Mouse (Mus musculus) adrenal gland, postnatal 0 days (tissue): ENCODE measurements around the gene Mdp1. TPM values are rescaled to one million over a fixed set of nuclear protein-coding genes. Genes with fewer than 3 reads are reported as not detected.

Experiments
- polyA plus RNA-seq: library from polyadenylated mRNA; unstranded; fragments of >200 nt; fragmentation: Nextera tagmentation; extraction: Ambion mirVana; gene quantifications from 2 replicates; pipeline ENCODE4 v1.2.1, GENCODE M21; 2015

The Mdp1 gene
- 63.2 and 95.3 TPM in 2 replicates for polyA plus RNA-seq

DNA sequence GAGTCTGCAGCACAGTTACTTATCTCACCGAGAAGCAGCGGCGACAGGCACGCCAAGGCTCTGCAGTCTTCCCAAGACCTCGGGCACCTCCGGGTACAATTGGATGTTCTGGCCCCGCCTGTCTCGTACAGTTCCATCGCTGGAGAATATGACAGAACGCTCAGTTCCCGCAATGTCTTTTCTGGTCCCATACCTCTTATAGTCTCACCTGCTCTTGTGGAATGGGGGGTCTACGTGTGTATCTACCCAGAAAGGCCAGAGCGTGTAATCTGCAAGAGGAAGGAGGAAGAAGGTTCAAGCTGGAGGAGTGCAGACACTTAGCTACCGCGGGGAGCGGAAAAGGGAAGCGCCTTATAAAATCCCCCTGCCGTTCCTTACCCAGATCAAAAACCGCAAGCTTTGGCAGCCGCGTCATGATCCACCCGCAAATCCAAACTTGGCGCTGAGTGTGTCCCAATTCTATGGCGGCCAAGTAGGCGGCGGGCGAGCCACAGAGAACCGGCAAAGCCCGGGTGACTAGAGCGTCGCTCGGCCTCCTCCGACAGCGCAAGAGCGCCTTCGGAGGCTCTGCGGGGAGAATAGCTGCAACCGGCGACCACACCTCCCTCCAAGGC, at the start of gene Mdp1:
Mdp1 (minus strand) TSS at position 549 of the 614 bp plus-strand sequence.

DNA sequence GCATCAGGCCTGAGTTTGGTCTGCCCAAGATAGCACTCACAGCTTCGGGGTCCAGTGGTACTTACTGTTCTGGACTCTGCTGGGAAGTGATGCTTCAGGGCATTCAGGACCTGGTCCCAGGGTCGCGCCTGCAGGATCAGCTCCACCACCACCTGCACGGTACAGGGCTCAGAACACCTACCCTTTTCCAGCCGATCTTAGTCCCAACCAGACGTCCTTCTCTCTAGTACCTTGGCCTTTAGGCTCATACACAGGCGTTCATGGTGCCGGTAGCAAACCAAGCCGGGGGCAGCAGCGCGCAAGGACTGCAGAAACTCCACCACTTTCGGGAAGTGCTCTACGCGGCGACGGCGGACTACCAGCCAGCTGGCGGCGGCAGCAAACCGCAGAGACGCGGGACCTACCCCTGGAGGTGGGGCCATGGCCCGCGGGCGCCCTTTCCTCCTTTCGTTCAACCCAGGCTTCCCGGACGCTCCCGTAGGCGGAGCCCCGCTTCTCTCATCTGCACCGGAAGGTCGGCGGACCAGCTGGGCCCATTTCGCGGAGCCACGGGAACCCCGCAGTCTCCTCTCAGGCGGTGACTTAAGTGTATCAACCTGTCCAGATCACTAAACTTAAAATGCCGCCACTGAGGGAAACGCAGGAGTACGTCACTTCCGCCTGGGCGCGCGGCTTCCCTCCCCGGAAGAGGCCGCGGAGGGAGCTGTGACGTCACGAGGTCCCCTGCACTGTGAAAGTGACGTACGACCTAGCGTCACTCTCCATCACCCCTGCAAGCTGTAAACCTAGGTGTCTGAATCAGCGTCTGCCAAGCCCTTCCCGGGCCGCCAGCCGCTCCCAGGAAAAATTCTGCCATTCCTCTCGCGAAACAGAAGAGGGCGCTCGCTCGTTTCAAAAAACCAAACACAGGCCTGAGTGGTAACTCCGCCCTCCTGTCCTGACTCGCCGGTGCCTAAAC, 21.1 kb upstream of the Mdp1 start, which contains the start of gene Tinf2:
Tinf2 (minus strand) TSS at position 661 of the 958 bp plus-strand sequence.

GRCm38 (mm10) chr14:55671833-55672740, 11.8 kb upstream of the Mdp1 start, which contains the start of the genes Gmpr2 and Nedd8:
TSS of gene Gmpr2 (plus strand) at chr14:55671941.
TSS of gene Nedd8 (minus strand) at chr14:55672124.

GRCm38 (mm10) chr14:55649884-55650283, 10.4 kb downstream of the Mdp1 start, which contains the start of gene Tssk4:
TSS of gene Tssk4 (plus strand) at chr14:55650184.

GRCm38 (mm10) chr14:55643060-55643907, 17.0 kb downstream of the Mdp1 start, which contains the start of gene Tm9sf1:
TSS of gene Tm9sf1 (minus strand) at chr14:55643806.

DNA sequence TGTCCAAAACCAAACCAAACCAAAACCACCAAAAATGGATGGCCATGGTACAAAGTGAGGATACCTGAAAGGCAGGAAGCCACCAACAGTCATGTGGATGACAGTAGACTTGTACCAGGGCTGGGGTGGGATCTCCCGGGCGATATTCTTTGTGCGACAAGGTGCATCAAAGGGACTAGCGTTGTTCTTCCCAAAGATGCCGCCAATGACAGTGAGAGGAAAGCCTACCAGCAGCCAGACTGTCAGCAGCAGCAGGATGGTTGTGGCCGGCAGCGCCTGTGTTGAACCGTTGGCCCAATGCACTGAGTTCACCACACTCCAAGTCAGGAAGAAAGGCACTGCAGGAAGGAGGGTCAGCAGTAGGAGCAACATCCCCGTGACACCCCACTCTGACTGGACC, 22.5 kb downstream of the Mdp1 start, which contains the start of gene Gm49378:
Gm49378 (minus strand) TSS at position 101 of the 400 bp plus-strand sequence.

DNA sequence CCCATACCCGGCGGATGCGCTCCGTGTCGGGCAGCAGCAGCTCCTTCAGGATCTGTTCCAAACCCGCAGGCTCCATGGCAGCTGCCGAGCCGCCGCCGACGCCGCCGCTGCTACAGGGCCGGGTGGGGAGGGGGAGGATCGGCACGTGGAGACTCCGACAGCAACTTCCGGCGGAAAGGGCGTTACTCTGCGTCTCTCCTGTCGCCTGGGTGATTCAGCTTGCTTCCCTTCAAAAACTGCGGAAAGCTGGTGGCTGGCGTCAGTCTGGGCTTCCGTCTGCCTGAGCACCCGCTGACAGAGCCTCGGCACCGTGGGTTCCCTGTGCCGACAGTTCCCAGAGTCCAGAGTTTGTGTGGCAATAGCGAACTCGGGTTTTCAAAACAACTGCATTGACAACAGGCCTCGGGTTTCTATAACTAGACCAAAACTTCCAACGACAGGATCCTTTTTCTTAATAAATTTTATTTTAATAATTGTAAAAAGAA, 24.7 kb downstream of the Mdp1 start, which contains the start of gene Ipo4:
Ipo4 (minus strand) TSS at position 435 of the 485 bp plus-strand sequence.

DNA sequence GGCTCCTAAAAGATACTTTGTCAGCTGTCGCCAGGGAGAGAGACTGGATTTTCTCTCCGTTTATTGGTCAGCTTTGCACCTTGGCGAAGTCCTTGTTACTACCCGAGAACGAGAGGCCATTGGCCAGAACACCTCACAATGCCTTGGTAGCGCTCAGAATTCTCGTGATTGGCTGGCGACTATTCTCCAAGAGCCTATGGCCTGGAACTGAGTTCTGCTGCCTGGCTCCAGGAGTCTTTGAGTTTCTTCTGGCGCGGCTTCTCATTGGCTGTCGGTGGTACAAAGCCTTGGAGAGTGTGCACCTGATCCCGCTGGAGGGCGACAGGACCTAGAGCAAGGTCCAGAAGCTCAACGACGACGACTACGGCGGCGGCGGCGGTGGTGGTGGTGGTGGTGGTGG, 42.5 kb downstream of the Mdp1 start, which contains the start of gene Rec8:
Rec8 (plus strand) TSS at position 216 of the 400 bp plus-strand sequence.

Other genes with a start within 250 kb of the Mdp1 start
- 61.9 and 83.5 TPM in 2 replicates for gene Dhrs4, start 181.8 kb downstream of the Mdp1 start, polyA plus RNA-seq
- gene Carmil3, start 169.9 kb downstream of the Mdp1 start, polyA plus RNA-seq, result 3.2 and 4.5 TPM in 2 replicates
- 0.16 and 0.63 TPM in 2 replicates for gene Cpne6, start 150.1 kb downstream of the Mdp1 start, polyA plus RNA-seq
- 0.06 TPM in 1 of 2 replicates, not detected in the other for gene Nrl, start 135.5 kb downstream of the Mdp1 start, polyA plus RNA-seq
- 35.7 and 43.6 TPM in 2 replicates for gene Pck2, start 120.2 kb downstream of the Mdp1 start, polyA plus RNA-seq
- gene Dcaf11, start 100.5 kb downstream of the Mdp1 start, polyA plus RNA-seq, result 50.2 and 81.0 TPM in 2 replicates
- 1.6 and 4.3 TPM in 2 replicates for gene A730061H03Rik, start 100.1 kb downstream of the Mdp1 start, polyA plus RNA-seq
- 1.1 and 1.3 TPM in 2 replicates for gene Fitm1, start 84.9 kb downstream of the Mdp1 start, polyA plus RNA-seq
- 226 and 323 TPM in 2 replicates for gene Psme1, start 82.4 kb downstream of the Mdp1 start, polyA plus RNA-seq
- gene Emc9, start 75.2 kb downstream of the Mdp1 start, polyA plus RNA-seq, result 55.0 and 57.8 TPM in 2 replicates
- gene Psme2, start 69.4 kb downstream of the Mdp1 start, polyA plus RNA-seq, result 549 and 603 TPM in 2 replicates
- 9.6 and 12.4 TPM in 2 replicates for gene Rnf31, start 68.8 kb downstream of the Mdp1 start, polyA plus RNA-seq
- 20.9 and 26.1 TPM in 2 replicates for gene Irf9, start 56.9 kb downstream of the Mdp1 start, polyA plus RNA-seq
- gene Rec8, start 42.5 kb downstream of the Mdp1 start, polyA plus RNA-seq, result 6.8 and 9.0 TPM in 2 replicates
- 41.9 and 52.7 TPM in 2 replicates for gene Ipo4, start 24.6 kb downstream of the Mdp1 start, polyA plus RNA-seq
- gene Gm49378, start 22.6 kb downstream of the Mdp1 start, polyA plus RNA-seq, result 1.0 and 3.3 TPM in 2 replicates
- gene Tm9sf1, start 16.7 kb downstream of the Mdp1 start, polyA plus RNA-seq, result 65.2 and 103 TPM in 2 replicates
- 0.77 and 0.95 TPM in 2 replicates for gene Tssk4, start 10.3 kb downstream of the Mdp1 start, polyA plus RNA-seq
- 30.6 and 43.5 TPM in 2 replicates for gene Gmpr2, start 11.4 kb upstream of the Mdp1 start, polyA plus RNA-seq
- gene Nedd8, start 11.6 kb upstream of the Mdp1 start, polyA plus RNA-seq, result 635 and 779 TPM in 2 replicates
- 16.5 and 25.7 TPM in 2 replicates for gene Tinf2, start 21.3 kb upstream of the Mdp1 start, polyA plus RNA-seq
- gene Tgm1, start 53.4 kb upstream of the Mdp1 start, polyA plus RNA-seq, result 0.47 and 1.2 TPM in 2 replicates
- 15.1 and 23.2 TPM in 2 replicates for gene Rabggta, start 61.8 kb upstream of the Mdp1 start, polyA plus RNA-seq
- gene Dhrs1, start 85.2 kb upstream of the Mdp1 start, polyA plus RNA-seq, result 69.6 and 82.1 TPM in 2 replicates
- gene Nop9, start 85.2 kb upstream of the Mdp1 start, polyA plus RNA-seq, result 14.2 and 22.9 TPM in 2 replicates
- 2.3 and 3.7 TPM in 2 replicates for gene Cideb, start 98.0 kb upstream of the Mdp1 start, polyA plus RNA-seq
- gene Ltb4r2, start 100.9 kb upstream of the Mdp1 start, polyA plus RNA-seq, result 0.11 and 0.75 TPM in 2 replicates
- 1.4 and 1.9 TPM in 2 replicates for gene Ltb4r1, start 105.5 kb upstream of the Mdp1 start, polyA plus RNA-seq
- gene Adcy4, start 123.6 kb upstream of the Mdp1 start, polyA plus RNA-seq, result 3.7 and 4.4 TPM in 2 replicates
- 9.4 and 11.5 TPM in 2 replicates for gene Ripk3, start 128.4 kb upstream of the Mdp1 start, polyA plus RNA-seq
- gene Nfatc4, start 162.6 kb upstream of the Mdp1 start, polyA plus RNA-seq, result 12.6 and 13.1 TPM in 2 replicates
- gene Nynrin, start 193.5 kb upstream of the Mdp1 start, polyA plus RNA-seq, result 5.9 and 6.6 TPM in 2 replicates
- gene Cbln3, start 223.9 kb upstream of the Mdp1 start, polyA plus RNA-seq, result 0.28 and 0.29 TPM in 2 replicates
- 7.3 and 9.3 TPM in 2 replicates for gene Khnyn, start 224.4 kb upstream of the Mdp1 start, polyA plus RNA-seq
- 55.6 and 63.8 TPM in 2 replicates for gene Sdr39u1, start 239.8 kb upstream of the Mdp1 start, polyA plus RNA-seq